Mouse (Mus musculus): ENCODE measurements around the gene Mxd4.

Gene Mxd4

DNA sequence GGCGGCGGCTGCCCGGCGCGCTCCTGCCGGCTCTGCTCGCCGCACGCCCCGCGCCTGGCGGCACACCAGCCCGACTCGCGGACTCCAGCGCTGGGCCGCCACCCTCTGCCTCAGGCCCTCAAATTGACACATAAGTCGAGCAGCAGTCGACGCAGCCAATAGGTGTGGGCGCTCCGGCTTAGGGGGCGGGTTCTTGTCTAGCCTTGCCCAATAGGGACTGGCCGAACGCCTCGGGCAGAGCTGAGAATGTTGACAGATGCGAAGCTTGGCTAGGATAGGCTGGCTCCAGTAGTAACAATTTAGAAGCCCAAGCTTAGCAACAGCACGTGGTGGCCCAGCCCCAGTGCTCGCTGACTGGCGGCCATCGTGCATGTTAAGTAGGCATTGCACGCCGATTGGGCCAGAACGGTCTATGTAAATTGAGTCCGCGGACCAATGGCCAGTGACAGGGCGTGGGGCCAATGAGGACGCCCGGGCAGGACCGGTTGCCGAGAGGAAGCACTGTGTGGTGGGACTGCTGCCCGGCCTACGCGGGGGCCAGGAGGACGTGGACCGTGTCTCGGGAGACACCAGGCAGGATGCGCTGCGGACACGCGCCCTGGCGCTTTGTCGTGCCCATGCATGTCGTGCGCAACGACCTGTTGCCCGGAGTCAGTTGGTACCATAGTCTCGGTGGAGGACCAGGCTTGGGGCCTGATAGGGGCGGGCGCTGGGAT, at the start of gene Mxd4:
Gene Mxd4, minus strand, starts transcription at position 120 of the 716 bp plus-strand sequence.
- peak; percentile 99 to 100 for DNase-seq

DNA sequence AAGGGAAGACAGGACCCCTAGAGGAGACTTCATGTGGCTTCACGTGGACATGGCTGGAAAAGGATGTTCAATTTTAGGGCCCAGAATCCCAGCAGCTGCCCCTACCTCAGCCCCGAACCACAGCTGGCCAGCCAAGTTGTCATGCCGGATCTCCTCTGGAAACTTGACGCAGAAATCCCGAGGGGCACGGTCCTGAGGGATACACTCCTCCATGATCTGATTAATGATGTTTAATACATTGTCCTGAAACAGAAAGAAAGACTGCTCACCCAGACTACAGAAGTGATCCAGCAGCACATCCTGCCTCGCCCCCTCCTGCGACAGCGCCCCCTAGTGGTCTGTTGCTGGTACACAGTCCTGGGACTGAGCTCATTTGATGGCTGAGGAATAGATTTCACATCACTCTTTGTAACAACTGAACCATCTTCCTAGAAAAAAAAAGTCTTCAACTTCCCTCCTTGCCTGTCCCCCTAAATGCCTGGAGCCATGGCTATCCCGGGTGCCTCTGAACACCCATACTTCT, 48.4 kb upstream of the Mxd4 start:
- DNase-seq, result peak in 1 of 2 experiments; percentile 14

DNA sequence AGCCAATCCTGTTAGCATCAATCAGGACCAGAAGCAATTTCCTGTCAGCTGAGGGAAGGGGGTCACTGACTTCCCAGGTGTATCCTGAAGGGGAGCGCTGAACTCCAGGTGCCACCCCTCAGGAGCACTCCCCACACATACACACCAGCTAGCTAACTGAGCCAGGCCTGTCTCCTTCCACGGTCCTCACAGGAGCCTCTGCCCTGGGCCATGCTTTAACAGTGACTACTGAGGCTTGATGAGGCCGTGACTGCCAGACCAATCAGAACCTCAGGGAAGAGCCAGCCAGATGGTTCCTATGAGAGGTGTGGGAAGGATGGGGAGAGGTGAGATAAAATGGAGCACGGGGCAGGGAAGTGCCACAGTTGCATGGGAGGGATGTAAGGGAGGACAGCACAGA, 47.5 kb upstream of the Mxd4 start:
- no peak for DNase-seq

DNA sequence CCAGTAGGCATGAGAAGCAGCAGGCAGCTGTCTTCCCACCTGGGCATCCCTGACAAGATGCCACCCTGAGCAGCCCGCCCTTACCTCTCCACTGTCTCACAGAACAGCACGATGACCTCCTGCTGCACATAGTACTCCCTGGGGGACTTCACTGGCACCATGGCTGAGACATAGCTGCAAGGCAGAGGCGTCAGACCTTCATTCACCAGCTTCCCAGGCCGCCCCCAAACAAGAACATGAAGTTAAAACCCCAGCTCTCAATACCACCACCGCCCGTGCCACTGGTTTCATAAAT, 45.6 kb upstream of the Mxd4 start:
- no peak for DNase-seq

DNA sequence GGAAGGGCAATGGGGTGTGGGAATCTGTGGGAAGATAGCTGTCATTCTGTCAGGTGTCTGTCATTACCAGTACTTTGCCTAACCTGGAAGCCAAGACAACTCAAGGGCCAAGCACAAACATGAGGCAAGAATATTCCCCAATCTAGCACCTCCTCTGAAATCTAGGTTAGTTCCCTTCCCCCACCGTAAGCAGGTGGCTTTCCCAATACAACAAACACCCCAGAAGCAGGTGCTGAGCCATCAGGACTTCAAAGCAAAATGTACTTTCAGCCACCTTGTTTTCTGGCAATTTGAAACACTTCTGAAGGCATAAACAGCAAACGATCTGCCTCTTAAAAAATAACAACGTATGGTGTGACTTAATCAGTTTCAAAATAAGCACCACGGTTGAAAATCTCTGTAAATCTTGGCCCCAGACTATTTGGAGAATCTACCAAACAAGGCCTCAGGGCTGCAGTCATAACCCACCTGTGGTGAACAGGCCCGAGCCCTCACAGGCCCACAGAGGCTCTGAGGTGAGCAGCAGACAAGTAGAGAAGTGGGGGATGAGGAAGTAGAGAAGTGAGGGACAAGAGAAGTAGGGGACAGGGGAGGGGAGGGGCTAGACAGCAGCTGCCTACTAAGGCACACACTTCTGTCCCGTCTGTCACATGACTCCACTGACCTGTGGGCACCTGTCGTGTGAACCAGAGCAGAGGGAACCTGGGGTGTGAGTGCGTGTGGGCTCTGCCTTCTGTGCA, 45.1 kb upstream of the Mxd4 start:
- no peak for DNase-seq

DNA sequence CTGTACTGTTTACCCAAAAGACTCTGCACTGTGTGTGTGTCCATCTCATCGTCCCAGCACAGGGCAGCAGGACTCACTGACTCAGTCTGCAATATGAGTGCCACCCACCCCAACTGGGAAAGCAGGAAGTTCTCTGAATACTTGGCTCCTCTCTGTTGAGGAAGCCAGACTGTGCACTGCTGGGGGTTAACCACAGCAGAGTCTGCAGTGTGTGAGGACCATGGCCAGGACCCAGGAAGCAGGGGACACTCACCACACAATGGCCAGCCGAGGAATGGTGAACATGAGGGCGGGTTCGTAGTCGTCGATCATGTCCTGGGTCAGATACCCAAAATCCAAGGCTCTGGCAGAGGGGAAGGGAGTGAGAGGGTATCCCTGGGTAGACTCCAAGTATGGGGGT, 44.4 kb upstream of the Mxd4 start:
- DNase-seq, result no peak

DNA sequence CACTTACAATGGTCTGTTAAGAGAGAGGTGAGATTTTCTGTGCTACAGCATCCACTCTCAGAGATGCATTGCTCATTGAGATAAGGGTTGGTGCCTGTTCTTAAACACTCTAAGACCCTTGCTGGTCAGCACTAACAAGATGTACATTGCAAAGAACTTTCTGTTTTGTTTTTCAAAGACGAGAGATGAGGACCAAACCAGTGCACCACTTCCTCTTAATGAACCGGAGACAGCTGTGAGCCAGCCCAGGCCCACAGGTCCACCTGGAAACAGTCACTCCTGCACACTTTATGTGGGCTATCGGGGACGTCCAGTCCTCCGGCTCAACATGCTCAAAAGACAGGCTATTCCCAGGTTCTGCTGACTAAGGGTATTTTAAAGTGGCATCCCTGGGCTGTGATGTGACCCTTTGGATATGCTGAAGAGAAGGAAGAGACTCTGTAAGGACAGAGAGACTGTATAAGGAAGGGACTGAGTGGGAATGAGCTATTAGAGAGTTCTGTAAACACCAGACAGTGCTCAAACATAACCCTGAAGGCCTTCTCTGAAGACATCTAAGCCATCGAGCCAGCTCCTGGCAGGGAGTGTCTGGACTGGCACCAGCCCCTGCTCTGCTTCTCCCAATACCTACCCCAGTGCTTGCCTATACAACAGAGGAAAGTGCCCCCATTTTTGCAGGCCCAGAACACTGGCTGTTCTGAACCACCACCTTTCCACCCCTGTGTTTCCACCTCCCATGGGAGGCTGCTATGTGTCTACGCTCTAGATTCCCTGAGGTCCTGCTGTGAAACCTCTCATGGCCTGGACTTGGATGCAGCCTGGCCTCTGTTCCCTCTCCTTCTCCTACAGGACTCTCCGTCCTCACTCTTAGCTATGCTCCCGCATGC, 43.3 kb upstream of the Mxd4 start:
- DNase-seq, result no peak

DNA sequence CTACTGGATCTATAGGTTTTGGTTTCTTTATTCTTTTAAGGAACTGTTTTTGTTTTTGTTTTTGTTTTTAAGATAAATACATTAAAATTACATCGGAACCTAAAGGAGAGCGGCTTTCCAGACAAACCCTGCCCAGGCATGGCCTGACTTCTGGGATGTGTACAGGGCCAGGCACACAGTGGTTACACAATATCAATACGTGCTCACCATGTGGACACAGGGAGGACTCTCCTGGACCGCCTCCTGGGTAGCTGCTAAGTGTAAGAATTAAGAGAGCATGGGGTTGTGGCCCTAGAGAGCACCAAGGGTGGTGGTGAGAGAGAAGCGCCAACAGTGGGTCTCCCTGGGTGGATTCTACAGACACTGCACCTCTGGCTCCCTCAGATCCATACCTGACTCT, 42.0 kb upstream of the Mxd4 start:
- no peak for DNase-seq

DNA sequence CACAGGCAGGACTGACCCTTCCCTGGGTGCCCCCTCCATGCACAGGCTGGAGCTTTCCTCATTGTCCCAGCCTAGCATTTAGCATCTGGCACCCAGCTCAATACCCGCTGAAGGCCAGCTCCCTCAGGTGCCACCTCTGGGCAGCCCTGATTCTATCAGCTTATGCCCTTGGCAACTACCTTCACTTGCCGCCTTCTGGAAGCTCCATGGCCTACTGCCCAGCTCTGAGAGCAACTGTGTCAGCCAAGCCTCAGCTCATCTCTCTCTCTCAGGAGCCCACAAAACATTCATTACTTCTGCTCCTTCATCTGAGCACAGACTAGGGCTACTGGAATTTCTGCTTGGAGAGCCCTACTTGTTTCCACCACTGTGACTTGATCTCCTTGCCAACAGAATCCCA, 38.0 kb upstream of the Mxd4 start:
- no peak for DNase-seq

DNA sequence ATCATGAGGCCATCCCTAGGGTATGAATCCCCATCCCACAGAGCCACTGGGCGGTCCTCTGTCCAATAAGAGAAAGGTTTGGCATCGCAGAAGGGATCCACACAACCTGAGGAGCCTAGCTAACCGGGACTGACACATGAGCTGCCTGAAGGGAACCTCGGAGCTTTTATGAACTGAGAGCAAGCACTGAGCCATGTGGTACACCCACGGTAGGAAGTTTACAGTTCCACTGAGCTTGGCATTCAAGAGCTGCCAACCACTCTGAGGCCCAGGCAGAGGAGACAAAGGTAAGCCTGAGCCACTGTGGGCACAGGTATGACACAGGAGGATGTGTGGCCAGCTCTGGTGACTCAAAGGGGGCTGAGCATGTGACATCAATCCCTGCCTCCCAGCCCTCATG, 37.0 kb upstream of the Mxd4 start:
- DNase-seq, result no peak

DNA sequence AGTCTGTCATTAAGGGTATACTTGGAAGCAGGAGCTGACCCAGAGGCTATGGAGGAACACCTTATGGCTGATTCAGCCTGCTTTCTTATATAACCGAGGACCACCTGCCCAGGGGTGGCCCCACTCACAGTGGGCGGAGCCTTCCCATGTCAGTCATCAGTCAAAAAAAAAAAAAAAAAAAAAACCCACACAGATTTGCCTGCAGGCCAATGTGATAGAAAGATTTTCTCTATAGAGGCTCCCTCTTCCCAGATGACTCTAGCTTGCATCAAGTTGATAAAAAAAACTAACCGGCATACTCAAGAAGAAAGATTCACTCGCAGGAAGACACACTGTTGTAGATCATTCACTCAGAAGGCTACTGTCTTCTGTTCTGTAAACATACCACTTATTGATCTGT, 32.5 kb upstream of the Mxd4 start:
- DNase-seq, result no peak

DNA sequence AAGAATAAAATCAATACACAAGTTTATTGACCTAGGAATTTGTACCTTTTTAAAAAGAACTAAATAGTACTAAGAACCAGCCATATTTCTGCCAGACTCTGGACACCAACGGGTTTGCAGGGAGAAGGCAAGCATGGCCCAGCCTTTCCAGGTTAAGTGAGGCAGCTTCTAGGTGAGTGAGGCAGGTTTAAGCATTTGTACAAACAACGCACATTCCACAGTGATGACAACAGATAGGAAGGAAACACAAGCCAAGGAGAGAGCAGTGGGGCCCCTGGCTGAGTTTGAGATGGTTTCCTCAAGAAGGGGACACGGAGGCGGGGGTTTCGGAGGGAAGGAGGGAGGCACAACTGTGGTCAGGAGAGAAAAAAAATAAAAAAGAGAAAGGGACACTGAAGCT, 31.2 kb upstream of the Mxd4 start:
- no peak for DNase-seq

DNA sequence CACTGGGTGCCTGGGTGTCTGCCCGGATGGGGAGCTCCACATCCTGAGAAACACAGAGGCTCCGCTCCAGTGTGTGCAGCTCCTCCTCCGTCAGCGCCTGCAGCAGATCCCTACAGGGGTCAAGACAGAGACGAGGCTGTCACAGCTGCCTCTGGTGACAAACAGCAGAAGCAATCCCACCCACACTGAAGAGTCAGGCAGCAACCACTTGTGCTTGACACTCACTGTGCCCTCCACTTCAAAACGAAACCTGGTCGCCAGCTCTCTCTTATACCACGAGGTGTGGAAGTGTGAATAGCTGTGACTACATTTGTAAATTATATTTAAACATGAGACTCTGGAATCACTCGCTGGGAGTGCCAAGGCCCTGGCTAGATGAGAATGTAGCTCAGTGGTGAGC, 30.2 kb upstream of the Mxd4 start:
- no peak for DNase-seq

DNA sequence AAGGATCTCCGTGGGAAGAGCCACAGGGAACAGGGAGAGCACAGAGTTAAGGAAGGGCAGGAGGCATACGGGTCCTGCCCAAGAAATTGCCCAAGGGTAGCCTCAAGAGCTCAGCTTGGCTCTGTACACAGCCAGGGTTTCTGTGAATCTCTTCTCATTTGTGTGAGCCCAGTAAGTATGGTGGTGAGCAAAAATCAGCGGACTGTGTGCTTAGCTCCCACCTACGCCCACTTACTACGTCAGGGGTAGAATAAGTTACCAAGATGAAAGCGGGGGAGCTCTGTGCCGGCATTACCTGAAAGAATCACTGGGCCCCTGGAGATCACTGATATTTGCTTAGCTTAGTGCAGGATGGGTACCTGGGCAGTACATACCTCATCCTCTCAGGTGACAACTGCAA, 28.5 kb upstream of the Mxd4 start:
- DNase-seq, result no peak

DNA sequence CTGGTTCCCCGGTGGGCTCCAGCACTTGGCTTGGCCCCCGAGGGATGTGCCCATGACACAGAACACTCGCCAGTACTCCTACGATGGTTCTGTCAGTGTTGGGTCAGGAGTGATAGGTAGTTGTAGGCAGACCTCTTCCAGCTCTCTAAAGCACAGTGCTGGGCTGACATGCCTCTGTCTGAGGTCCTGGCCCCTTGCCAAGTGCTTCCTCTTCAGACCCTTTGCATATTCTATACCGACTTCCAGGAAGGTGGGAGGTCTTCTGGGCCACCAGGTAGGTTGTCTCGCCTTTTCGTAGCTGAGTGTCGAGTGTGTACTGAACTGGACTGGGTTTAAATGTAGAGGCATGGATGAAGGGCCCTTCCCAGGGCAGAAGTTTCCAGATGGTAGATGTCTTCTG, 26.1 kb upstream of the Mxd4 start:
- DNase-seq, result no peak

DNA sequence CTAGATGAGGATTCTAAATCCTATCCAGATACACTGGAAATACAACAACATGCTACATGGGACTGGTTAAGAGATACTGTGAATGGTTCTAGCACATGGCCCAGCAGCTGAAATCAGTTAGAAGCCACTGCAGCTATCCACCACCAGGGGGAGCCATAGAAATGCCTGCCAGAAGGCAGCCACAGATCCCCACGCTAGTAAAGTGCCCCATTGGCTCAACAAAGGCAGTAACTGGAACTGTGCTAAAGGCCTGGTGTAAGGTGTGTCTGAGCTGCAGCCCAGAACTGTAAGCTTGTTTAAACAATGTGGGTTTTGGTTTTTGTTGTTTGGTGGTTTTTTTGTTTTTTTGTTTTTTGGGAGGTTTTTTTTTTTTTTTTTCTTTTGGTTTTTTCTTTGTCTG, 22.8 kb upstream of the Mxd4 start:
- peak in 1 of 2 experiments; percentile 73 for DNase-seq

DNA sequence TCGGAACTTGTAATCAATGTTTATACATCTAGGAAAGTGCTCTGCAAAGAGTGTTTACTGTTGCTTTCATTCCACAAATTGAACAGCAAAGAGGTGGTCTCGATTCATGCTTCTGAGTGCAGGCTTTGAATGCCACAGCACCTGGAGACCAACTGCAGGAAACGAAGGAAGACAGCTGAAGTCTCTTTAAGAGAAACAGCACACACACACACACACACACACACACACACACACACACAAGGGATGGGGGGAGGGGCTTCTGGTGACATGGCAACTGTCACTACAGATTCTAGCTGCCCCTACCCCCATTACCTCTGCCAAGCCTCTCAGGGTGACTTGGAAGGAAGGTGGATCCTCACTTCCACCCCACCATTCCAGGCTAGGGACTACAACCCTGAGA, 20.0 kb upstream of the Mxd4 start:
- no peak for DNase-seq

DNA sequence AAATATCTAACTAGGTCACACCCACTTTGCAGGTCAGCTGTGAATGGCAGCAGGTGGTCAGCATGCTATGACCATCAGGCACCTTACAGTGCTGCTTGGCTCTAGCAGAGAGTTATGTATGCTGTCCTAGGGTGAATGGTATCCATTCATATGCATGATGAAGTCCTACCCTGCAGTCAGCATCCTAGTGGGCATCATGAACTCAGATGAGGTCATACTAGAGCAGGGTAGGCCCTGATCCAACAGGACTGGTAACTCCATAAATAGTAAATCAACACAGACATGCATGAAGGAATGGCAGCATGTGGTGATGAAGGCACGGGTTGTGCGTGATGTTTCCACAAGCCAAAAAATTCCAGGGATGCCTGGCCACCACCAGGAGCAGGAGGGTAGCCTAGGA, 18.3 kb upstream of the Mxd4 start:
- DNase-seq, result no peak

DNA sequence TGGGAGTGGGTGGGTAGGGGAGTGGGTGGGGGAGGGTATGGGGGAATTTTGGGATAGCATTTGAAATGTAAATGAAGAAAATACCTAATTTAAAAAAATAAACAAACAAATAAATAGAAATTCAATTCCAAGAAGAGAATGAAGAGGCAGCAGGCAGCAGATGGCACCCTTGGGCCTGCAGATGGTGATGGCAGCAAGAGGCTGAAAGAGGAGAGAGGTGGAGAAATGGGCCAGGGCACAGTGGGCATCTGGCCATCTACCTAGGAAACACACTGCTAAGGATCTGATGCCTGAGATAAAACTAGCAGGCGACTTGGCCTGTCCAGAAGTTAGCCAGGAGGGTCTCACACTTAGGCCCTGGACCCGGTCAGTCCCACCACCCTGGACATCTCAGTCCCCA, 17.4 kb upstream of the Mxd4 start:
- no peak for DNase-seq

DNA sequence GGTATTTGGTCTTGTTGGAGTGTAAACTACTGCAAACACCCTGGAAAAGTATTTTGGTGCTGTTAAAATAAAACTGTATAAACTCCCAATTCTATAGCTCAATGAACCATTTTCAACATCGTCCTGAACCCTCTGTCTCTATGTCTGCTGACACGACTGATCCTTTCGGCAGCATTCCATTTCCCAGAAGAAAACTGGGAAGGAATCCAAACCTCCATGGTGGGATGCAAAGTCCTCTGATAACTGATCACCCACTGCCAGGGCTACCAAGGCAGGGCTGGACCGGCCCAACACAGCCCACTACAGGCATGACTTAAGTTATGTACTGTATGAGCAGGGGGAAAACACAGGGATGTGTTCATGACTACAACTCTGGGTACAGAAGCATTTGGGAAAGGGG, 14.5 kb upstream of the Mxd4 start:
- DNase-seq, result no peak

DNA sequence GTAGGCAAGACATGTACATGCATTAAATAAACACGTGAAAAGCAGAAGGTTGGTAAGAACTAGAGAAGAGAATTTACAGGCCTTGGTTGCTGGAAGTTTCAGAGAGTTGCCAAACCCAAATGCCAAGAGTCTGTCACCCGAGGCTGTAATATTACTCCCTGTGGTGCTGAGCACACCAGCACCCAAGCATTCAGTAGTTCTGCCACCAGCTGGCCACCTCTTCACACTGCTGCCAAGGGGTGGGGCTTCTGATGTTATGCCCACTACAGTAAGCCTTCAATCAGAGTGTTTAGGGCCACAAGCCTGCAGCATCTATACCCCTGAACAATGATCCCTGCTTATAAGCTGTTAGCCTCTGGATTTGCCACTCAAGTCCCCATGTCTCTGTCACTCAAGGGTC, 13.9 kb upstream of the Mxd4 start:
- DNase-seq, result peak in 1 of 2 experiments; percentile 38

DNA sequence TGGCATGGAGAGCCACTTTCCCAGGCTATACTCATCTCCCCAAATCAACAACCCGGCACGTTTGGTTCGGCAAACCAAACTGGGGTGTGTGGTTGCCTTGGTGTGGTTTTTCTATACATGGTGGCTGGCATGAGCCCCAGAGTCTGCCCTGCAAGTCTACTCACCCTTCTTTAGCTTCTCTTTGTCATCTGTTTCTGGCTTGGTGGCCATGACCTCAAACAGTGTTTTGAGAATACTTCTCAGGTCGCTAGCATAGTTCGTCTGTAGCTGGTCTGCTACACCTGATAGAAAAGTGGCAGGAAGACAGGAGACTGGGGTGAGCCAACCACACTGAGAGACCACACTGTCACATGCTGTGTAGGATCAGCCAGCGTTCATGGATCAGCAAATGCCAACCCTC, 11.1 kb upstream of the Mxd4 start:
- DNase-seq, result no peak

DNA sequence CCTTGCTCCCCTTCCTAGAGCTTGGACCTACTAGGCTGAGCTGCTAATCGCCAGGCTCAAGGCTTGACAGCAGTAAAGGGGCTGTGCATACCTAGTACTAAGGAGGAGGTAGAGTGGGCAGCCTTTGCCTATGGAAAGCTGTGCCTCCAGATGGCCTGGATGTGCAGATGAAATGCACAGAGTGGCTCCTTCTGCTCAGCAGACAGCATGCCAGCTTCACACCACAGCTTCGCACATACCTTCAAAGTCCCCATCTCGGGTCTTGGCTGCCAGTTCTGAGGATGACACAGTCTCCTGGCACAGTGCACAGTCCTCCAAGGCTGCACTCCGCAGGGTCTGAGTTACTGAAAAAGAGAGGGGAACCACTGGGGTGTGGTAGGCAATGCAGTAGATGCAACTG, 9.7 kb upstream of the Mxd4 start:
- no peak for DNase-seq

DNA sequence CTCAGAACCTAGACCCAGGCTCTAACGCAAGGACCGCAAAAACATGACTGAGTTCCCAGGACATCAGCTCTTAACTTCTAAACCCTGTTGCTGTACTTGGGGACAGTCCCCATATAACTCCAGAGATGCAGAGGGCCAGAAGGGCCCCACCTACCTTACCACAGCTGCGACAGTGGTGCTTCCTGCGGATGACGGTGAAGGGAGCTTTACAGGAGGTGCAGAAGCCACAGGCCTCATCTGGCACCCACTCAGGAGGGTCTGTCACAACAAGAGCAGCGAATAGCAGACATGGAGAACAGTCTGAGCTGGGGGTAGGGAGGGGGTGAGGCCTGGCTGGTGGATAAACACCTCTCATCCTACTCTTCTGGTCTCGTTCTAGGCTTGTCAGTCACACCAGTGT, 8.9 kb upstream of the Mxd4 start:
- DNase-seq, result no peak
